Mouse (Mus musculus): Measurements from ENCODE around the gene Rnf34.

- TF ChIP-seq CTCF (IDR thresholded peaks at IDR 0.05; ENCODE audit: low read depth, low read length) (no peak), POLR2A (IDR thresholded peaks at IDR 0.05; ENCODE audit: borderline replicate concordance, low read depth, low read length) (no peak)
Measured at GRCm38 (mm10) chr5:122832536-122832935, 17.3 kb upstream of the Rnf34 start.

Measured in bone marrow macrophage, adult 2 months (primary cell).